Mouse (Mus musculus): Measurements from ENCODE around the gene Tent2.

Gene Tent2

GRCm38 (mm10) chr13:93143819-93144283, 48.3 kb downstream of the Tent2 start:
- DNase-seq (ENCODE audit: extremely low read depth, insufficient read length, low spot score), result peak; percentile 7

DNA sequence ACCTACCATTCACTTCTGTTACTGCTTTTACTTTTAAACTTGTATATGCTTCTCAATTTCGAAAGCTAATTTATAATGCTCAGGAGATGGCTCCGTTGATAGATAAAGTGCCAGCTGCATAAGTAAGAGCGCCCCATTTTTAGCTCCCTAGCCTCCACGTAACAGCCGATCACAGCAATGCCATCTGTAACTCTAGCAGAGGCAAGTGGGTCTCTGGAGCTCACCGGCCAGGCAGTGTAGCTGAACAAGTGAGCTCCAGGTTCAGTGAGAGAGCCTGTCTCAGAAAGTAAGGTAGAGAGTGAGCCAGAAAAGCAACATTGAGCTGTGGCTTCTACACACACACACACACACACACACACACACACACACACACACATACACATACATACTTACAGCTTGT, 51.0 kb downstream of the Tent2 start:
- DNase-seq (ENCODE audit: extremely low read depth, insufficient read length, low spot score), result no peak

- no peak for DNase-seq (ENCODE audit: extremely low read depth, insufficient read length, low spot score)
Measured at GRCm38 (mm10) chr13:93138059-93138458, 54.1 kb downstream of the Tent2 start.

DNA sequence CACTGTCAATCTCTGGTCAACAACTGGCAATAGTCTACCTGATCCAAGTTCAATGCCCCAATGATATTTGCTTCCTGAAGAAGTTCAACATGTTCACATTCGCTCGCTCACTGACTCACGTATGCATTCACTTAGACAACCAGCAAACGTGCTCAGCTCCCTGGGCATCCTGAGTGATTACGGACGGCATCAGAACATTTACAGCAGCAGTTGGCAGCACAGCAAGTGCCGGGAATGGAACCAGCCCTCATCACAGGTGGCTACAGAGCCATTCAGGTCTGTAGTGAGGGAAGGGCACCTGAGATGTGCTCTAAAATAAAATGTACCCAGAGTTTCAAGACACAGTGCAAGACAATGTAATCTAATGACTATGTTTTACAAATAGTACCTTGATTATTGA, 55.1 kb downstream of the Tent2 start:
- no peak for DNase-seq (ENCODE audit: extremely low read depth, insufficient read length, low spot score)

DNA sequence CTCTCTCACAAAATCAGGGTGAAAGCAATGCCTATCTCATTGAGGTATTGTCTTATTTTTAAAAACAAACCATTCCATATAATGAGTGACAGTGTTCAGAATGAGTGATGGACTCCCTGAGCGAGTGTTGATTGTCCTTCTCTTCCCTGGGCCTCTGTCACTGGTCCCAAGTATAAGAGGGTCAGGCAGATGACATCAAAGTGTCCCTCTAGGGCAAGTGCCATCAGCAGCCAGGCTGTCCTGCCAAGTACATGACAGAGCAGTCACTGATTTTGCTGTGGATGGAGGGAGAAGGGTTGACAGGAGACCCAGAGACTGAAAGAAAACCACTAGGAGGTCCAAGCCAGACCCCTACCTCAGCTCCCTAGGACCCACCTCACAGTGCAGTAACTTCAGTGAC, 55.9 kb downstream of the Tent2 start:
- DNase-seq (ENCODE audit: extremely low read depth, insufficient read length, low spot score), result no peak

GRCm38 (mm10) chr13:93135501-93135900, 56.7 kb downstream of the Tent2 start:
- DNase-seq (ENCODE audit: extremely low read depth, insufficient read length, low spot score), result no peak

DNA sequence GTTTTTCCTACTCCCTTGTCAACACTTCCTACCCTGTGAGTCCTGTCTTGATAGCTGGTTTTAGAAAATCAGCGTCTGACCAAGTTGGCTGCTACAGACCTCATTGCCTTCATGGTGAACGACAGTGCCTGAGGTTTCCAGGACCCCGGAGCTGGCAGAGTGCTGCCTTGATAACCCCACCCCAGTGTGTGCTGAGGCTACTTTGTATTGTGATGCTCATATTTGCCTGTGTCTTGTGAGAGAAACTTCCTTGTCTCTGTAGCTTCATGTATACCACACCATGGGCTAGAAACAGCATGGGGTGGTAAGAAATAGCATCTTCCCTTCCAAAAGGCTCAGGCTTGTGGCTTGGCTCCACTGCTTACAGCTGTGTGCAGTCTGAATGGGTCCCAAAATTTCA, 61.5 kb downstream of the Tent2 start:
- no peak for DNase-seq (ENCODE audit: extremely low read depth, insufficient read length, low spot score)

DNA sequence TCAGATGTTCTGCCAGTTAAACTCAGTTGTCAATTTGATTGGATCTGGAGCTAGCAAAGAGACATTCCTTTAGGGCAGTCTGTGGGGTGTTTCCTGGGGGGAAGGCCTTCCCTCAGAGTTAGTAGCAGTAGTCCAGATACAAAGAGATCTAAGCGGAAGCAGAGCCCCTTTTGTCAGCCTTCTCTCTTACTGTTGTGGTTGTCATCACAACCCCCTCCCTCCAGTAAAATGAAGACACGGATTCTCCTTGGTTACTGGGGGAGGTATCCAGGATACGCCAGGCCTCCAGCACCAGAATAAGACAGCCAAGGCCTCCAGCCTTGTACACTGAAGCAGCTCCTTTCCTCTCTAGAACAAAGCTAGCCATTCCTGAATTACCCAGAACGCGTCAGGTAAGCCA, 63.2 kb downstream of the Tent2 start:
- DNase-seq (ENCODE audit: extremely low read depth, insufficient read length, low spot score), result no peak

GRCm38 (mm10) chr13:93128111-93128860, 63.9 kb downstream of the Tent2 start:
- no peak for DNase-seq (ENCODE audit: extremely low read depth, insufficient read length, low spot score)

GRCm38 (mm10) chr13:93122321-93122720, 69.9 kb downstream of the Tent2 start:
- no peak for DNase-seq (ENCODE audit: extremely low read depth, insufficient read length, low spot score)

GRCm38 (mm10) chr13:93117241-93117640, 74.9 kb downstream of the Tent2 start:
- DNase-seq (ENCODE audit: extremely low read depth, insufficient read length, low spot score), result no peak

GRCm38 (mm10) chr13:93102340-93103090, 89.7 kb downstream of the Tent2 start:
- no peak for DNase-seq (ENCODE audit: extremely low read depth, insufficient read length, low spot score)

DNA sequence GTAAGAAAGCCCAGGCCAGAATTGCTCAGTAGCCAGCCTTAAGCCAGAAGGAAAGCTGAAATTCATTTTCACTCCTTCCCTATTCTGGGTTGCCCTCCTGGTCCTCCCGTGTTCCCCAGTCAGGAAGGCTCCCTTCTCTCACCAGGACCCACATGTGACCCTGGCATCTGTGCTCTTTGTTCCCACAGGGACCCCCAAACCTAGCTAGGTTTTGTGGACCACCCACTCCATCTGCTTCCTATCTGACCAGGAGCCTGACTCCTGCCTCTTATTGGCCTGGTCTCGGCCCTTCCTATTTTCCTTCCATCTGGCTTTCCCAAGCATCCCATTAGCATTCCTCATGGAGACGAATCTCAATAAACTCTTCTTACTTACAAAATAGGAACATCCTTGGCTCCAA, 93.6 kb downstream of the Tent2 start:
- DNase-seq (ENCODE audit: extremely low read depth, insufficient read length, low spot score), result no peak

DNA sequence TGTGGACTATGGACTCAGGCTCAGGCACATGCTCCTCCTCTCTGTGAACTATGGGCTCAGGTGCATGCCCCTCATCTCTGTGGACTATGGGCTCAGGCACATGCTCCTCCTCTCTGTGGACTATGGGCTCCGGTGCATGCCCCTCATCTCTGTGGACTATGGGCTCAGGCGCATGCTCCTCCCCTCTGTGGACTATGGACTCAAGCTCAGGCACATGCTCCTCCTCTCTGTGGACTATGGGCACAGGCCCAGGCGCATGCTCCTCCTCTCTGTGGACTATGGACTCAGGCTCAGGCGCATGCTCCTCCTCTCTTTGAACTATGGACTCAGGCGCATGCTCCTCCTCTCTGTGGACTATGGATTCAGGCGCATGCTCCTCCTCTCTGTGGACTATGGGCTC, 95.5 kb downstream of the Tent2 start:
- DNase-seq (ENCODE audit: extremely low read depth, insufficient read length, low spot score), result no peak
